Comparison of ENCODE assay signal across 9 mouse cellular contexts in genomic region chr17:28697290-28698195, GRCm38 (mm10). TPM values are rescaled to one million over a fixed set of nuclear protein-coding genes. Genes with fewer than 3 reads are reported as not detected.
DNase-seq lines count a peak whose midpoint lies in the region; ATAC-seq and TF ChIP-seq lines count a peak whose summit lies in the region.
"Had no signal": no experiment of that assay in that cellular context is flagged by ENCODE, and none has a peak within 500 bp of the region (broad histone marks: within the 10 kb centered on the region; RNA-seq: fewer than 3 reads in every experiment).

No protein-coding gene starts in this region.

- 71% methylated on average over 13 of the region's 13 CpGs for WGBS in heart, embryonic 10.5 days
- 55% methylated on average over 13 of the region's 13 CpGs for WGBS in liver, embryonic 11.5 days
- WGBS in spleen, adult 2 months: 36% methylated on average over 13 of the region's 13 CpGs

- H3K4me3 ChIP-seq in heart, embryonic 10.5 days: no peak overlapping the region
- H3K4me3 ChIP-seq in liver, embryonic 11.5 days (ENCODE audit: low read depth, low read length): no peak overlapping the region
- no peak overlapping the region for H3K4me3 ChIP-seq in spleen, adult 2 months (ENCODE audit: extremely low read depth, insufficient read depth, insufficient read length)
- H3K4me3 ChIP-seq: limb, embryonic 12.5 days had no signal

- H3K27ac ChIP-seq in heart, embryonic 10.5 days: 0 out of 2 replicates have a peak overlapping the region, but pooled peaks have one; percentile 29
- peak overlapping the region; percentile 10 for H3K27ac ChIP-seq in liver, embryonic 11.5 days (ENCODE audit: low read depth, low read length)
- H3K27ac ChIP-seq in spleen, adult 2 months (ENCODE audit: insufficient read depth, low read length): peak overlapping the region; percentile 42
- H3K27ac ChIP-seq: limb, embryonic 12.5 days had no signal

- H3K9me3 ChIP-seq in heart, embryonic 10.5 days: no peaks in the 10 kb centered on the region
- no peaks in the 10 kb centered on the region for H3K9me3 ChIP-seq in liver, embryonic 11.5 days (ENCODE audit: control insufficient read depth, low read length)
- H3K9me3 ChIP-seq: limb, embryonic 12.5 days had no signal

- intact Hi-C loops in heart, postnatal 36 days (cut with DNase I): loop anchor here (2.0 kb wide), 1 partner anchor 15 kb away; no protein-coding TSS in a partner anchor

- H3K4me1 ChIP-seq in heart, embryonic 10.5 days: peaks cover 42% of the 10 kb centered on the region
- H3K4me1 ChIP-seq in liver, embryonic 11.5 days (replicated peaks; ENCODE audit: control insufficient read depth, insufficient read depth, low read length): peaks cover 60% of the 10 kb centered on the region
- peaks cover 23% of the 10 kb centered on the region for H3K4me1 ChIP-seq in spleen, adult 2 months (ENCODE audit: control insufficient read depth, insufficient read depth, insufficient read length)

- no peak for DNase-seq in heart, embryonic 10.5 days (ENCODE audit: low spot score)
- no peak for DNase-seq in heart, postnatal 36 days
- peak; percentile 45 for DNase-seq in spleen, adult 12 weeks (ENCODE audit: low spot score)
- DNase-seq in spleen, postnatal 14 days (ENCODE audit: low spot score in 2 of 2): no peak
- peak; percentile 24 to 38 for DNase-seq in cerebellum, postnatal 14 days
- DNase-seq in liver, embryonic 11.5 days (ENCODE audit: low spot score): no peak
- DNase-seq in spleen, adult 2 months (ENCODE audit: low read depth in 1 of 2, low spot score in 2 of 2): peak; percentile 28 to 83
- DNase-seq in layer of hippocampus, postnatal 14 days (ENCODE audit: low spot score in 2 of 2): no peak

- peak overlapping the region; percentile 52 for H3K4me2 ChIP-seq in liver, embryonic 11.5 days
- H3K4me2 ChIP-seq: limb, embryonic 12.5 days had no signal

- no peaks in the 10 kb centered on the region for H3K27me3 ChIP-seq in heart, embryonic 10.5 days (ENCODE audit: insufficient read depth, poor library complexity, severe bottlenecking)
- no peaks in the 10 kb centered on the region for H3K27me3 ChIP-seq in liver, embryonic 11.5 days (replicated peaks; ENCODE audit: control insufficient read depth, insufficient read depth, low read length)
- no peaks in the 10 kb centered on the region for H3K27me3 ChIP-seq in spleen, adult 2 months (ENCODE audit: control insufficient read depth, insufficient read depth, low read length)
- H3K27me3 ChIP-seq: limb, embryonic 12.5 days had no signal

- no peak for TF ChIP-seq CTCF in spleen, adult 2 months (IDR thresholded peaks at IDR 0.05; ENCODE audit: extremely low read depth, insufficient read depth, insufficient read length, insufficient replicate concordance)

- H3K36me3 ChIP-seq in heart, embryonic 10.5 days: no peaks in the 10 kb centered on the region
- H3K36me3 ChIP-seq in liver, embryonic 11.5 days (ENCODE audit: control insufficient read depth, insufficient read depth, low read length): 0 out of 2 replicates have a peak, but pooled peaks cover 4% of the 10 kb centered on the region
- peaks cover 3% of the 10 kb centered on the region; the same call in 1 of the 2 replicates for H3K36me3 ChIP-seq in spleen, adult 2 months (ENCODE audit: control insufficient read depth, insufficient read depth, low read length)

- no peak for TF ChIP-seq POLR2A in spleen, adult 2 months (IDR thresholded peaks at IDR 0.05; ENCODE audit: low read depth, low read length)

- H3K9ac ChIP-seq in liver, embryonic 11.5 days (ENCODE audit: low read depth, low read length): peak overlapping the region; percentile 38; the same call in 1 of the 2 replicates
- H3K9ac ChIP-seq: limb, embryonic 12.5 days had no signal

- ATAC-seq in liver, embryonic 11.5 days (replicated peaks; ENCODE audit: low FRiP score): peak; percentile 38; the same call in 1 of the 2 replicates

RNA-seq across cellular contexts. Expression of gene Mapk14, which starts 6.4 kb away (rescaled TPM):
- 34.3 and 48.9 TPM in 2 replicates for polyA plus RNA-seq in heart, embryonic 10.5 days (2016; fragmentation: Nextera tagmentation; extraction: Ambion mirVana)
- total RNA-seq in heart, postnatal 36 days (2021): 10 to 100 TPM; 49.6 to 54.5 TPM
- polyA plus RNA-seq in liver, embryonic 11.5 days (2014; fragmentation: Nextera tagmentation; extraction: Ambion mirVana): 58.5 and 64.6 TPM in 2 replicates
- 83.1 and 93.0 TPM in 2 replicates for polyA plus RNA-seq in spleen, adult 2 months (2012; rRNA removed)
- total RNA-seq in layer of hippocampus, postnatal 14 days (2021): 10 to 100 TPM; 66.5 to 68.1 TPM

RNA-seq across cellular contexts. Expression of gene Slc26a8, which starts 7.5 kb away (rescaled TPM):
- polyA plus RNA-seq in heart, embryonic 10.5 days (2016; fragmentation: Nextera tagmentation; extraction: Ambion mirVana): 0.15 and 0.34 TPM in 2 replicates
- total RNA-seq in heart, postnatal 36 days (2021): under 1 TPM; 0.33 to 0.57 TPM
- polyA plus RNA-seq in liver, embryonic 11.5 days (2014; fragmentation: Nextera tagmentation; extraction: Ambion mirVana): 0.34 and 0.75 TPM in 2 replicates
- 0.38 and 0.40 TPM in 2 replicates for polyA plus RNA-seq in spleen, adult 2 months (2012; rRNA removed)
- total RNA-seq in layer of hippocampus, postnatal 14 days (2021): 1 to 10 TPM; 9.0 TPM

RNA-seq across cellular contexts. Expression of gene AC170998.1, which starts 28.3 kb away (rescaled TPM):
- polyA plus RNA-seq in heart, embryonic 10.5 days (2016; fragmentation: Nextera tagmentation; extraction: Ambion mirVana): 2.6 and 3.2 TPM in 2 replicates
- under 1 TPM in 1 of 2 experiments, not detected in 1; 0.62 TPM for total RNA-seq in heart, postnatal 36 days (2021)
- polyA plus RNA-seq in liver, embryonic 11.5 days (2014; fragmentation: Nextera tagmentation; extraction: Ambion mirVana): 0.84 and 3.6 TPM in 2 replicates
- polyA plus RNA-seq in spleen, adult 2 months (2012; rRNA removed): 0.28 and 0.81 TPM in 2 replicates
- 1 to 10 TPM; 1.4 to 2.3 TPM for total RNA-seq in layer of hippocampus, postnatal 14 days (2021)

Comparison
In these comparisons a context has a peak if more than half of its experiments do, and no peak if none do; other contexts are left out.
1. DNase-seq: peak in spleen, adult 12 weeks (single experiment), cerebellum, postnatal 14 days (2 of 2) and spleen, adult 2 months (2 of 2); none in heart, embryonic 10.5 days (single experiment), heart, postnatal 36 days (0 of 2), spleen, postnatal 14 days (0 of 2), liver, embryonic 11.5 days (single experiment) and layer of hippocampus, postnatal 14 days (0 of 2).
2. Peak in every context shown above with its lines, with median percentiles within 50 percentile points of each other: H3K27ac ChIP-seq.